8 mouse cellular contexts compared by ENCODE assay signal in genomic region chr17:55878282-55878635, GRCm38 (mm10). TPM values are rescaled to one million over a fixed set of nuclear protein-coding genes. Genes with fewer than 3 reads are reported as not detected.
DNase-seq lines count a peak whose midpoint lies in the region; ATAC-seq and TF ChIP-seq lines count a peak whose summit lies in the region.
"Not testable (repeated sequence)": the region's sequence is repeated elsewhere in the genome, so short reads cannot be mapped to it uniquely, and the experiment has no call there.

No protein-coding gene starts in this region.

- not testable (repeated sequence) for H3K27me3 ChIP-seq in G1E (ENCODE audit: insufficient read depth, low read length); forebrain, postnatal 0 days (ENCODE audit: insufficient read depth, low read length); hindbrain, embryonic 15.5 days; lung, embryonic 16.5 days (ENCODE audit: control insufficient read depth, insufficient read depth, low read depth, low read length); neural tube, embryonic 13.5 days; testis, adult 2 months (ENCODE audit: control insufficient read depth, insufficient read depth, low read length)

- peak overlapping the region; percentile 60 for H3K9ac ChIP-seq in forebrain, postnatal 0 days
- H3K9ac ChIP-seq in hindbrain, embryonic 15.5 days: peak overlapping the region; percentile 57
- H3K9ac ChIP-seq in lung, embryonic 16.5 days (ENCODE audit: low read length): peak overlapping the region; percentile 61
- peak overlapping the region; percentile 73 for H3K9ac ChIP-seq in neural tube, embryonic 13.5 days

- not testable (repeated sequence) for H3K36me3 ChIP-seq in G1E (replicated peaks); forebrain, postnatal 0 days (ENCODE audit: insufficient read depth); hindbrain, embryonic 15.5 days; lung, embryonic 16.5 days (ENCODE audit: control insufficient read depth, insufficient read depth, low read length); neural tube, embryonic 13.5 days; testis, adult 2 months (ENCODE audit: control insufficient read depth, insufficient read depth, low read length)

- H3K9me3 ChIP-seq in G1E (replicated peaks); forebrain, postnatal 0 days (ENCODE audit: low read length); hindbrain, embryonic 15.5 days; lung, embryonic 16.5 days (ENCODE audit: control insufficient read depth, low read length); neural tube, embryonic 13.5 days: not testable (repeated sequence)

- WGBS in forebrain, postnatal 0 days: 2% methylated on average over 6 of the region's 8 CpGs
- 0% methylated on average over 7 of the region's 8 CpGs for WGBS in hindbrain, embryonic 15.5 days
- 0% methylated on average over 6 of the region's 8 CpGs for WGBS in lung, embryonic 16.5 days
- WGBS in neural tube, embryonic 13.5 days: under 1% methylated on average over 8 of the region's 8 CpGs

- not testable (repeated sequence) for DNase-seq in G1E (ENCODE audit: low spot score)
- DNase-seq in forebrain, postnatal 0 days: peak; percentile 55
- DNase-seq in layer of hippocampus, postnatal 10 days (ENCODE audit: low spot score in 2 of 2): peak; percentile 15 to 27

- peak overlapping the region; percentile 93 for H3K27ac ChIP-seq in cortical plate, adult 2 months (ENCODE audit: insufficient read depth, low read length)
- peak overlapping the region; percentile 71 for H3K27ac ChIP-seq in forebrain, postnatal 0 days (ENCODE audit: low read depth, low read length)
- H3K27ac ChIP-seq in hindbrain, embryonic 15.5 days (replicated peaks): peak overlapping the region; percentile 91
- peak overlapping the region; percentile 41; the same call in 1 of the 2 replicates for H3K27ac ChIP-seq in lung, embryonic 16.5 days (ENCODE audit: low read length)
- H3K27ac ChIP-seq in neural tube, embryonic 13.5 days (replicated peaks): peak overlapping the region; percentile 79
- not testable (repeated sequence) for H3K27ac ChIP-seq in testis, adult 2 months (ENCODE audit: control insufficient read depth, insufficient read depth, low read depth, low read length)

- H3K4me1 ChIP-seq in G1E (ENCODE audit: insufficient read depth, low read depth, low read length): peaks cover 11% of the 10 kb centered on the region
- H3K4me1 ChIP-seq in cortical plate, adult 2 months (ENCODE audit: control insufficient read depth, insufficient read depth, low read length); forebrain, postnatal 0 days (ENCODE audit: insufficient read depth); lung, embryonic 16.5 days (replicated peaks; ENCODE audit: control insufficient read depth, insufficient read depth, low read length); testis, adult 2 months (ENCODE audit: control insufficient read depth, insufficient read depth, low read length): not testable (repeated sequence)
- H3K4me1 ChIP-seq in hindbrain, embryonic 15.5 days (replicated peaks): peaks cover 20% of the 10 kb centered on the region
- peaks cover 22% of the 10 kb centered on the region for H3K4me1 ChIP-seq in neural tube, embryonic 13.5 days (replicated peaks)

- peak; percentile 10; the same call in 1 of the 2 replicates for ATAC-seq in G1E (ENCODE audit: extremely low read depth, insufficient number of reproducible peaks, low FRiP score, poor library complexity, severe bottlenecking)
- ATAC-seq in forebrain, postnatal 0 days; hindbrain, embryonic 15.5 days (ENCODE audit: low FRiP score, low read depth); lung, embryonic 16.5 days (ENCODE audit: low read depth); neural tube, embryonic 13.5 days (ENCODE audit: low read depth): not testable (repeated sequence)

- peak overlapping the region; percentile 66 for H3K4me3 ChIP-seq in G1E (ENCODE audit: low read depth, low read length)
- H3K4me3 ChIP-seq in cortical plate, adult 2 months (ENCODE audit: insufficient read depth, low read length): peak overlapping the region; percentile 50
- H3K4me3 ChIP-seq in forebrain, postnatal 0 days (ENCODE audit: low read depth, low read length): peak overlapping the region; percentile 44
- peak overlapping the region; percentile 51 for H3K4me3 ChIP-seq in hindbrain, embryonic 15.5 days
- peak overlapping the region; percentile 59 for H3K4me3 ChIP-seq in lung, embryonic 16.5 days (ENCODE audit: low read length)
- peak overlapping the region; percentile 49 for H3K4me3 ChIP-seq in neural tube, embryonic 13.5 days
- peak overlapping the region; percentile 79 for H3K4me3 ChIP-seq in testis, adult 2 months (ENCODE audit: control insufficient read depth, low read depth, low read length)

- not testable (repeated sequence) for TF ChIP-seq CTCF in G1E (IDR thresholded peaks at IDR 0.05; ENCODE audit: low read depth, low read length); cortical plate, adult 2 months (IDR thresholded peaks at IDR 0.05; ENCODE audit: extremely low read depth, insufficient read depth, low read length); forebrain, postnatal 0 days (IDR thresholded peaks at IDR 0.05; ENCODE audit: low read depth); testis, adult 2 months (IDR thresholded peaks at IDR 0.05; ENCODE audit: control insufficient read depth, insufficient read depth, insufficient replicate concordance, low read depth, low read length)

- H3K4me2 ChIP-seq in forebrain, postnatal 0 days (ENCODE audit: low read depth): peak overlapping the region; percentile 44
- peak overlapping the region; percentile 68 for H3K4me2 ChIP-seq in hindbrain, embryonic 15.5 days
- peak overlapping the region; percentile 58 for H3K4me2 ChIP-seq in lung, embryonic 16.5 days (ENCODE audit: low read depth, low read length)
- H3K4me2 ChIP-seq in neural tube, embryonic 13.5 days: peak overlapping the region; percentile 64

- not testable (repeated sequence) for TF ChIP-seq POLR2A in cortical plate, adult 2 months (IDR thresholded peaks at IDR 0.05; ENCODE audit: extremely low read depth, insufficient read depth, low read length); testis, adult 2 months (IDR thresholded peaks at IDR 0.05; ENCODE audit: control insufficient read depth, low read depth, low read length)

RNA-seq across cellular contexts. Expression of gene Zfp119a, which starts 0.5 kb away (rescaled TPM):
- total RNA-seq in G1E (2014; fragmentation: Nextera tagmentation): 7.7 and 10.0 TPM in 2 replicates
- 8.4 TPM in 2 replicates for total RNA-seq in G1E (2017)
- polyA plus RNA-seq in G1E (2012): 0.09 and 0.26 TPM in 2 replicates
- 3.0 and 3.8 TPM in 2 replicates for polyA plus RNA-seq in cortical plate, adult 2 months (2012; rRNA removed)
- 8.8 and 15.1 TPM in 2 replicates for total RNA-seq in forebrain, postnatal 0 days (2014; rRNA removed)
- 4.6 and 6.9 TPM in 2 replicates for polyA plus RNA-seq in forebrain, postnatal 0 days (2015; fragmentation: Nextera tagmentation; extraction: Ambion mirVana)
- 11.2 and 11.7 TPM in 2 replicates for polyA plus RNA-seq in hindbrain, embryonic 15.5 days (2015; fragmentation: Nextera tagmentation; extraction: Ambion mirVana)
- 10 to 100 TPM in 1 of 2 experiments, 1 to 10 TPM in 1; 9.4 to 10.5 TPM for total RNA-seq in layer of hippocampus, postnatal 10 days (2021)
- polyA plus RNA-seq in lung, embryonic 16.5 days (2015; fragmentation: Nextera tagmentation; extraction: Ambion mirVana): 9.1 and 10.7 TPM in 2 replicates
- 10.1 and 11.9 TPM in 2 replicates for polyA plus RNA-seq in neural tube, embryonic 13.5 days (2015; fragmentation: Nextera tagmentation; extraction: Ambion mirVana)
- polyA plus RNA-seq in testis, adult 2 months (2012; rRNA removed): 0.17 and 0.23 TPM in 2 replicates

RNA-seq across cellular contexts. Expression of gene Zfp959, which starts 13.6 kb away (rescaled TPM):
- 14.7 and 21.5 TPM in 2 replicates for total RNA-seq in G1E (2014; fragmentation: Nextera tagmentation)
- 17.8 and 19.9 TPM in 2 replicates for total RNA-seq in G1E (2017)
- 1.2 and 1.3 TPM in 2 replicates for polyA plus RNA-seq in G1E (2012)
- 5.6 and 6.0 TPM in 2 replicates for polyA plus RNA-seq in cortical plate, adult 2 months (2012; rRNA removed)
- 11.5 and 14.9 TPM in 2 replicates for total RNA-seq in forebrain, postnatal 0 days (2014; rRNA removed)
- polyA plus RNA-seq in forebrain, postnatal 0 days (2015; fragmentation: Nextera tagmentation; extraction: Ambion mirVana): 6.2 and 8.4 TPM in 2 replicates
- 14.4 and 15.4 TPM in 2 replicates for polyA plus RNA-seq in hindbrain, embryonic 15.5 days (2015; fragmentation: Nextera tagmentation; extraction: Ambion mirVana)
- total RNA-seq in layer of hippocampus, postnatal 10 days (2021): 1 to 10 TPM; 7.8 to 8.1 TPM
- 15.4 and 17.3 TPM in 2 replicates for polyA plus RNA-seq in lung, embryonic 16.5 days (2015; fragmentation: Nextera tagmentation; extraction: Ambion mirVana)
- 15.6 and 18.9 TPM in 2 replicates for polyA plus RNA-seq in neural tube, embryonic 13.5 days (2015; fragmentation: Nextera tagmentation; extraction: Ambion mirVana)
- polyA plus RNA-seq in testis, adult 2 months (2012; rRNA removed): 0.19 and 0.59 TPM in 2 replicates
